Mouse (Mus musculus): ENCODE measurements around the gene Cpeb4.

DNA sequence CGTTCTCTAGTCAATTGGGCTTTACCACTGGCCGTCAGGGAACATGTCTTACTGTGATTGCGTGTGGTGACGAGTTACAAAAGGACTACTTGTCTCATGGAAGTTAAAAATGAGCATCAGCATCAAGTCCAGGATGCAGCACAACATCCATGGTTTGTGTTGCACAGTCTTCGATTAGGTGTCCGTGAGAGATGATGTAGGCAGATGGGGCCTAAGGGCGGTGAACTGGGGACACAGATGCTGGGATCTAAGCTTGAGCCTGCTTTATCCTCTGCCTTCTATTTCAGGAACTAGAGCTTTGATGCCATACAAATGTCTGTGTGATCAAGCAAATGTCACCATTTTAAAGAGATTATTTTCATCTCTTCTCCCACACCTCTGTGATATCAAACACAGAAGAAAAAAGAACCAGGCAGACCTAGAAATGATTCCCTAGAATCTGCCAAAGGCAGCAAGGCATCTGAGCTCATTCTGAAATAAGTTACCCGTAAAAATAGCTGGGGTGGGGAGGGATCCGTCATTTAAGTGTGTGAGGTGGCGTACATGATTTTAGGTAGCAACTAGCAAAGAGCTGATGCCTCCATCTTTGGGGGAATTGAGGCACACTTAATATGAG, 65.0 kb downstream of the Cpeb4 start:
- no peak for TF ChIP-seq POLR2A (IDR thresholded peaks at IDR 0.05; ENCODE audit: borderline replicate concordance, control insufficient read depth, low read depth, low read length)
- no peak for TF ChIP-seq CTCF (IDR thresholded peaks at IDR 0.05; ENCODE audit: control insufficient read depth, insufficient read depth, low read length)
